Mouse (Mus musculus): ENCODE measurements around the gene Elf2.
"Not testable (repeated sequence)": the region's sequence is repeated elsewhere in the genome, so short reads cannot be mapped to it uniquely, and the experiment has no call there.

Elf2 gene

GRCm38 (mm10) chr3:51216351-51216750, 124.1 kb downstream of the Elf2 start:
- DNase-seq (ENCODE audit: low spot score in 2 of 2): not testable (repeated sequence)

DNA sequence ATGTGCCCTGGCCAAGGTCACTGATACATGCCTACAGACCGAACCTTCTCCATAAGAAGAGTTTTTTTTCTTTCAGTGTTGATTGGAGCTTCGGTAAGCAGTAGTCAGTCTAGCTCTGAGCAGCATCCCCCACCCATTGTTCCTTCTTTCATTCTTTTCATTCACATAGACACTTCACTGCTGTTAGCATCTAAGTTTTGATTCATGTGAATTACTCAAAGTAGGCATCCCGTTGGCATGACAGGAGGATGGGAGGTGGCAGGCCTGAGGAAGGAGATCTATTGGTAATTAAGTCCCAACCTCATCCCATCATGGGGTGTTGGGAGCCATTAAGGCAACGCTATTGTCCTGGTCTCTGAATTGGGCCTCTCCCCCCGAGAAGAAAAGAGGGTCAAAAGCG, 124.8 kb downstream of the Elf2 start:
- DNase-seq (ENCODE audit: low spot score in 2 of 2): no peak

GRCm38 (mm10) chr3:51213111-51213510, 127.4 kb downstream of the Elf2 start:
- no peak for DNase-seq (ENCODE audit: low spot score in 2 of 2)

DNA sequence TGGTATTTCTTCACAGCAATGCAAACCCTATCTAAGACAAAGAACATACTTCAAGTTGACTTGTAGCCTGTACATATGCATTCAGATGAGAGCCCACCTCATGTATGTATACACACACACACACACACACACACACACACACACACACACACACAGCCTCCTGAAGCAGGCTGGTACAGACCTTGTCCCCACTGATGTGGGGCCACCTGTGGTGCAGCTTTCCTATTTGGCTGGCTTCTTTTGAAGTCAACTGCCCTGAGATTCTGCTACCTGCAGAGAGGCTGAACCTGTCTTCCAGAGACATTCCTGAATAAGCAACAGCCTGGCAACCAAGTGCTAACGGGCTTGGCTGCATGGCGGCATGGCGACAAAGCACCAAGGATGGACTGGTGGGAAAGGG, 130.0 kb downstream of the Elf2 start:
- no peak for DNase-seq (ENCODE audit: low spot score in 2 of 2)

DNA sequence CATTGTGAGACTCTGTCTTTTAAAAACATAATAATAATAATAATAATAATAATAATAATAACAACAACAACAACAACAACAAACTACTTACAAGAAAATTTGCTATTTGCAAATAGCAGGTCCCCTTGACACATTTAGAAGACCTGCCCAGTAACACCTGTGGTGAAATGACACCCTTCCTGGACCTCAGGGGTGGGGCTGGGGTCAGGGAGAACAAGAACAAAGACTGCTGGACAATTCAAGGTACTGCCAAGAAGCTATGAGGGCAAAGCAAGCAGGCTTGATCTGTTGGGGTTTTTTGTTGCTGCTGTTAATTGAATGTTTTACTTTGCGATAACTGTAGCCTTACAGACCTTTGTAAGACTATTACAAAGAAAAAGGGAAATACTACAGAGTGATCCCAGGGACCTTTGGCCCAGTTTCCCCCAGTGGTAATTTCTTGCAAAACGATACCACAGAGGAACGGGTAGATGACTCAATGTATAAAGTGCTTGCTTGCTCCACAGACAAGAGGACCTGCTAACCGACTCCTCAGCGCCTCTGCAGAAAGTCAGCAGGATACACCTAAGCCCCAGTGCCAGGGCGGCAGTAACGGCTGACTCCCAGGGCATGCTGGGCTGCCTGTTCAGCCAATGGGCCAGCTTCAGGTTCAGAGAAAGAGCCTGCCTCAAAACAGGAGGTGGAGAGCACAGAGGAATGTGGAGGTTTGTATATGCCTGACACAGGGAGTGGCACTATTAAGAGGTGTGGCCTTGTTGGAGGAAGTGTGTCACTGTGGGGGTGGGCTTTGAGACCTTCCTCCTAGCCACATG, 130.8 kb downstream of the Elf2 start:
- no peak for DNase-seq (ENCODE audit: low spot score in 2 of 2)

GRCm38 (mm10) chr3:51208633-51209032, 131.8 kb downstream of the Elf2 start:
- no peak for DNase-seq (ENCODE audit: low spot score in 2 of 2)

- no peak for DNase-seq (ENCODE audit: low spot score in 2 of 2)
Observed at GRCm38 (mm10) chr3:51206521-51206920, 133.9 kb downstream of the Elf2 start.

DNA sequence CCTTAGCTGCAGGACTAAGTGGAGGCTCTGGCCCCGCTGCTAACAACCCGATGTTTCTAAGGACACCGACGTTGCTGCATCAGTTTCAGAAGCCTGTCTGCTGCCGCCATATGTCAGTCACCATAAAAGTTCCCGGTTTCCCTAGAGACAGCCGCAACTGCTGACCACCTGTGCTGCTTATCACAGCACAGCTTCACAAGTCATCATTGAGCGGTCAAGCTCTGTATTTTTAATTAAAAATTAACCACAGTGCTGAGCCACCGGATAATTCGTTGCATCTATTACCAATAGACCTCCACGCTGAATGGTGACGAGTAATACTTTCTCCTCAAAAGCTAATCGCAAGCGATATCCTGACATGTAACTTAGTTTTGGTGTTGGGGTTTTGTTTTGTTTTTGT, 135.6 kb downstream of the Elf2 start:
- DNase-seq (ENCODE audit: low spot score in 2 of 2): no peak

DNA sequence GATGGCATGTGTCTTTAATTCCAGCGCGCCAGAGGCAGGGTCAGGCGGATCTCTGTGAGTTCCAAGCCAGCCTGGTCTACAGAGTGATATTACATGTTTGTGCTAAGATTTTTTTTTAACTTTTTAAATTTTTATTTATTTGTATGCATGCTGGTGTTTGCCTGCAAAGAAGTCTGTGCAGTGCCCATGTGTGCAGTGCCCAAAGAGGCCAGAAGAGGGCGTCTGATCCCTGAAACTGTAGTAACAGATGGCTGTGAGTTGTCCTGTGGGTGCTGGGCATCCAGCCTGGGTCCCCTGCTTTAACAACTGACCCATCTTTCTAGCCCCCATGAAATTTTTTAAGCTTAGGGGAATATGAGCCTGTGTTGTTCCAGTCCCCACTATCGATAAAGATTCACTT, 136.0 kb downstream of the Elf2 start:
- DNase-seq (ENCODE audit: low spot score in 2 of 2): no peak

GRCm38 (mm10) chr3:51203906-51204305, 136.6 kb downstream of the Elf2 start:
- no peak for DNase-seq (ENCODE audit: low spot score in 2 of 2)

All from spleen, postnatal 14 days (tissue).